19 mouse cellular contexts compared by ENCODE assay signal in genomic region chr9:88953151-88953550, GRCm38 (mm10). TPM values are rescaled to one million over a fixed set of nuclear protein-coding genes. Genes with fewer than 3 reads are reported as not detected.
A peak's percentile ranks its signal among the peaks of the same experiment; 100 is the strongest.
DNase-seq lines count a peak whose midpoint lies in the region; ATAC-seq and TF ChIP-seq lines count a peak whose summit lies in the region.
"Not testable (repeated sequence)": the region's sequence is repeated elsewhere in the genome, so short reads cannot be mapped to it uniquely, and the experiment has no call there.
"Had no signal": no experiment of that assay in that cellular context is flagged by ENCODE, and none has a peak within 500 bp of the region (broad histone marks: within the 10 kb centered on the region; RNA-seq: fewer than 3 reads in every experiment).

No protein-coding gene starts in this region.

- not testable (repeated sequence) for H3K9me3 ChIP-seq in liver, postnatal 0 days (ENCODE audit: low read length)

- TF ChIP-seq CTCF in kidney, adult 2 months (conservative IDR thresholded peaks at IDR 0.05; ENCODE audit: insufficient read depth, insufficient read length, low read depth, low read length); liver, postnatal 0 days (IDR thresholded peaks at IDR 0.05; ENCODE audit: low read depth): not testable (repeated sequence)

- not testable (repeated sequence) for H3K36me3 ChIP-seq in kidney, adult 2 months (ENCODE audit: control insufficient read depth, insufficient read depth, low read length); liver, postnatal 0 days (replicated peaks; ENCODE audit: insufficient read depth, low read length)

- DNase-seq in A20 (ENCODE audit: low read depth, low spot score), result peak; percentile 71
- peak; percentile 2 for DNase-seq in adipocyte (ENCODE audit: low spot score)
- DNase-seq in kidney, adult 2 months, result peak; percentile 7
- DNase-seq in liver, postnatal 0 days, result not testable (repeated sequence)
- peak; percentile 63 for DNase-seq in lung, postnatal 25 days (ENCODE audit: low spot score)
- peak; percentile 27 to 65 for DNase-seq in monocyte, adult 2 months (ENCODE audit: low read depth in 1 of 2, low spot score in 2 of 2)
- peak; percentile 77 to 80 for DNase-seq in spleen, postnatal 36 days (ENCODE audit: low spot score in 2 of 2)

- H3K4me1 ChIP-seq in kidney, adult 2 months (ENCODE audit: control insufficient read depth, insufficient read depth, low read length); liver, postnatal 0 days (ENCODE audit: insufficient read depth): not testable (repeated sequence)

- not testable (repeated sequence) for H3K4me3 ChIP-seq in kidney, adult 2 months (ENCODE audit: insufficient read depth, low read depth, low read length); liver, postnatal 0 days (ENCODE audit: low read depth, low read length)

- not testable (repeated sequence) for TF ChIP-seq POLR2A in kidney, adult 2 months (IDR thresholded peaks at IDR 0.05; ENCODE audit: low read depth, low read length)

- not testable (repeated sequence) for H3K27ac ChIP-seq in kidney, adult 2 months (ENCODE audit: insufficient read depth, low read depth, low read length); liver, postnatal 0 days (ENCODE audit: low read depth)

- not testable (repeated sequence) for H3K27me3 ChIP-seq in kidney, adult 2 months (replicated peaks; ENCODE audit: control insufficient read depth, insufficient read depth, low read length); liver, postnatal 0 days (ENCODE audit: insufficient read depth, low read length)

- not testable (repeated sequence) for TF ChIP-seq EP300 in liver, postnatal 0 days (IDR thresholded peaks at IDR 0.05; ENCODE audit: low read depth)

- not testable (repeated sequence) for H3K9ac ChIP-seq in liver, postnatal 0 days (replicated peaks)

- not testable (repeated sequence) for H3K4me2 ChIP-seq in liver, postnatal 0 days (ENCODE audit: low read depth, low read length)

- peak; percentile 84 for ATAC-seq in granulocyte monocyte progenitor cell, adult 5-6 weeks (replicated peaks; ENCODE audit: poor library complexity, severe bottlenecking)
- ATAC-seq in liver, postnatal 0 days, result peak; percentile 36

RNA-seq across cellular contexts. Expression of gene Bcl2a1a, which starts 3.5 kb away (rescaled TPM):
- not detected in 2 replicates for total RNA-seq in granulocyte monocyte progenitor cell, adult 5-6 weeks (2014; fragmentation: Nextera tagmentation)
- total RNA-seq in granulocyte monocyte progenitor cell, adult 5-6 weeks (2017), result 1.0 TPM in 1 of 2 replicates, not detected in the other
- polyA plus RNA-seq in kidney, adult 2 months (2012; rRNA removed), result 0.94 and 1.1 TPM in 2 replicates
- polyA plus RNA-seq in liver, postnatal 0 days (2015; fragmentation: Nextera tagmentation; extraction: Ambion mirVana), result 1.1 and 1.9 TPM in 2 replicates
- total RNA-seq: gastrocnemius, postnatal 25 days; layer of hippocampus, postnatal 36 days; left cerebral cortex, postnatal 4 days; megakaryocyte-erythroid progenitor cell, adult 5-6 weeks had no signal
- polyA plus RNA-seq: embryonic facial prominence, embryonic 12.5 days; forebrain, embryonic 14.5 days; heart, embryonic 14.5 days; hindbrain, embryonic 11.5 days; hindbrain, embryonic 16.5 days; midbrain, embryonic 13.5 days; stomach, embryonic 14.5 days had no signal
